Mouse (Mus musculus) cerebellum, adult 2 months (tissue): ENCODE data around the gene Tbc1d7. TPM values are rescaled to one million over a fixed set of nuclear protein-coding genes. Genes with fewer than 3 reads are reported as not detected.

Experiments
- DNase-seq, 2 experiments: peaks; one replicate each; pipeline ENCODE4 v3.0.0; 2021
- H3K27ac ChIP-seq: fragments of 200-500 bp; 2 replicates; pipeline ENCODE4 v1.5.1; 2012; ENCODE audit warnings: low read length, control low read depth, inconsistent platforms; ENCODE audit not compliant: insufficient read depth
- H3K27me3 ChIP-seq: fragments of 200-500 bp; 2 replicates; pipeline ENCODE4 v1.6.1; 2012; ENCODE audit warnings: inconsistent platforms, mild to moderate bottlenecking, low read length, moderate library complexity; ENCODE audit not compliant: control insufficient read depth, insufficient read depth
- H3K4me1 ChIP-seq: fragments of 200-500 bp; 2 replicates; pipeline ENCODE4 v1.6.1; 2011; ENCODE audit warnings: low read length; ENCODE audit not compliant: control insufficient read depth, insufficient read depth
- H3K4me3 ChIP-seq: fragments of 200-500 bp; replicated peaks from 2 replicates; pipeline ENCODE3; 2011; ENCODE audit warnings: mild to moderate bottlenecking, low read depth, low read length, control low read depth; ENCODE audit not compliant: insufficient read depth
- CTCF ChIP-seq: fragments of 200-500 bp; IDR thresholded peaks from 2 replicates; pipeline ENCODE4 v1.5.1; 2011; ENCODE audit warnings: low read depth, mild to moderate bottlenecking, control low read depth, low read length, moderate library complexity, borderline replicate concordance; ENCODE audit not compliant: insufficient read depth
- POLR2A ChIP-seq: fragments of 200-500 bp; IDR thresholded peaks from 2 replicates; pipeline ENCODE4 v1.6.1; 2011; ENCODE audit warnings: low read length, control low read depth, borderline replicate concordance; ENCODE audit not compliant: insufficient read depth
- WGBS: fragments of 180-500 bp; shearing (Covaris S2); methylation state at CpG from one replicate; pipeline ENCODE4 v1.1.7; 2018; 5-methylcytosine and 5-hydroxymethylcytosine counted together
- polyA plus RNA-seq: library from polyadenylated mRNA; depleted of rRNA; stranded (reverse); fragments of >200 nt; gene quantifications from 2 replicates; pipeline ENCODE4 v1.2.3, GENCODE M21; 2012

Gene Tbc1d7
- polyA plus RNA-seq, 1 experiment, result 49.9 TPM

DNA sequence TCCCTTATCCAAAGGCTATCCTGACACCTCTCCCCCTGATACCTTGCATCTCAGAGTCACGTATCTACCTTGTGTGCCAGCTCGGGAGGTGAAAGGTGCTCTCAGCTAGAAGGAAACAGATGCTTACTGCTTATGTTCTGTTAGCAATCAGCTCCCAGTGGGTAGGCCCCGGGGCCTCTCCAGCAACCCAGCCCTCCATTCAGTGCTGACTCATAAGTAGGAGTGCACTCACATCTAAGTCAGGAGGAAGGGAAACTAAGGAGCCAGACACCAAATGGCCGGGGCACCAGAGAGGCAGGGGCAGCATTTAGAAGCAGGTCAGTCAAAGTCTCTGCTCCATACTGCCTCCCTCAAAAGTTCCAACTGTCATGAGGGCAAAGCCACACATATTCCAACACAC lies 22.6 kb downstream of the Tbc1d7 start:
- no peak for DNase-seq
- H3K27ac ChIP-seq, result no peak overlapping the region
- 75% methylated on average over 4 of the region's 4 CpGs for WGBS
- TF ChIP-seq CTCF (no peak), POLR2A (no peak)
- H3K27me3 ChIP-seq, result no peaks in the 10 kb centered on the region
- H3K4me1 ChIP-seq, result 0 out of 2 replicates have a peak, but pooled peaks cover 3% of the 10 kb centered on the region
- no peak overlapping the region for H3K4me3 ChIP-seq

DNA sequence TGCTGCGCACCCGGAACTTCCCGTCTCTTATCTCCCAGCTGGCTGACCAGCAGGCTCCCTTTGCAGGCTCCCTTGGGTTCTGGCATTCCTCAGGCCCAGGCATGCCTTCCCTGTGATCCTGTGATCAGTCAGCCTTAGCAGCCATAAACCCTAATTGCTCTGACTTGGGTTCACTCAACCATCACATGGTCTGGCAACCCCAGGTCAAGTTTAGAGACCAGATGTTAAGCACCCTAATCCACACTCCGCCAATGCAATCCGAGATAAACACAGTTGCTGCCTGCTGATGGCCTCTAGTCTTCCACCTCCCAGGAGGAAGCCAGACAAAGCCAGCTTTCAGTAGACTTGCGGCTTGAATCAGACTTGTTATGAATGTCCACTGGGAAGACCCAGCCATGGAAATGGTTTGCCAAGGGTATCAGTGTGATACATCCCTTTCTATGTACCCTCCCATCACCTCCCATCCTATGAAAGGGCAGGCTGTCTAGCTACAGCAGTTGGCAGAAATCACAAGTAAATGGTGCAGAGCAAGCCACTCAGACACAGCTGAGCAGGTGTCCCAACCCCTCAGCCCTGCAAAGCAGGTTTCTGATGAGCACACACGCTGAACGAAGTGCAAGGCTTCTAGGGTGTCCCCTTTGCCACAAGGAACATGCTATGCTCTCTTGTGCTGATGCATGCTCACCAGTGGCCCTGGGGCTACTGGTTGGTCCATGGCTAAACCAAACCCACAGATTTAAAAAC lies 24.6 kb downstream of the Tbc1d7 start:
- 46% methylated on average over 8 of the region's 8 CpGs for WGBS
- no peak for DNase-seq
- Histone ChIP-seq H3K27me3 (no peaks in the 10 kb centered on the region), H3K4me1 (0 out of 2 replicates have a peak, but pooled peaks cover 3% of the 10 kb centered on the region), H3K4me3 (no peak overlapping the region), H3K27ac (no peak overlapping the region)
- TF ChIP-seq CTCF (no peak), POLR2A (no peak)

DNA sequence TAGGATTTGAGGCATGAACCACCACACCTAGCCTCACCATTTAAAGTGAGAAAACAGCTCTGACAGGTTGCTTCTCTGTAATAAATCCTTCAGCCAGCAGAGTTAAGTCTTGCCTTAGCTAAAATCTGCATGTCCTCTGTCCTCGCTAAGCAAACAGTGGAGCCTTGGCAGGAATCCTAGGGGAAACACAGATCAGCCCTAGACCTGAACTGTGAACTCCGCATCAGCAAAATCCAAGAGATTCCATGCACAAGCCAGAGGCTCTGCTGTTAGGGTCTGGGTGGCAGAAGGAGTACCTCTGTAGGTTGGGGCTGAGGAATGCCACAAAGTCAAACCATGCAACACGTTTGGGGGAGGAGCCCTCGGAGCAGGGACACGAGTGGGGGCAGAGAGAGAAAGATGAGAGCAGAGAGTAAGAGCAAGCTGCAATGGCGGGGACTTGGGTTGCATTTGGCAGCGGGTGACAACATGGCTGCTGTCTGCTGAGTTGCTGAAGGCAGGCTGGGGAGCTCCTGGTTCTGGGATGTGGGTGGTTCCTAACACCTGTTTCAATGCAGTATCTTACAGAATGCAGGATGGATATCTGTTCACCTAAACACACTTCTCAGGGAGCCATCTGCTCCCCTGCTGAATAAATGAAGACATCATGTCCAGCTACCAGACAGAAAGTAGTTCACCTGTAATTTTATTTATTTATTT lies 26.4 kb downstream of the Tbc1d7 start:
- TF ChIP-seq CTCF (no peak), POLR2A (no peak)
- WGBS, result 81% methylated on average over 7 of the region's 7 CpGs
- DNase-seq, result no peak
- Histone ChIP-seq H3K27ac (no peak overlapping the region), H3K4me1 (0 out of 2 replicates have a peak, but pooled peaks cover 3% of the 10 kb centered on the region), H3K27me3 (no peaks in the 10 kb centered on the region), H3K4me3 (no peak overlapping the region)

DNA sequence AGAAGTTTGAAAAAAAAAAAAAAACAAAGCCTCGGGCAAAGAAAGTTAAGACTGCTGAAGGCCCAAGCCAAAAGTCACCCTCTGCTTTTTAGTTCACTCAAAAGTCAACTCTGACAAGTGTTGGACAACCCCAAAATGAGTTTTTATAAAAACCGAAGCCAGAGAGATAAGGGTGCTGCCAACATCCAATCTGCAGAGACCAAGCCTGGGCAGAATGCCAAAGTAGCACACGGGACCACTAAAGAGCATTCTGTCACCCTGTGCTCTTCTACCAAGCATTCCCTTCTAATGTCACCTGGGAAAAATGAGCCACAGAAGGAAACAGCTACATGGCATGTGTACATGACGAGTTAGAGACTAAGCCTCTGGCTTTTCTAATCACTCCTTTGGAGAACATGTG lies 36.8 kb downstream of the Tbc1d7 start:
- no peak overlapping the region for H3K27ac ChIP-seq
- no peaks in the 10 kb centered on the region for H3K27me3 ChIP-seq
- H3K4me3 ChIP-seq, result no peak overlapping the region
- peaks cover 4% of the 10 kb centered on the region for H3K4me1 ChIP-seq
- DNase-seq, result no peak
- WGBS, result 11% methylated on average over 4 of the region's 4 CpGs
- TF ChIP-seq POLR2A, result no peak
- no peak for TF ChIP-seq CTCF

DNA sequence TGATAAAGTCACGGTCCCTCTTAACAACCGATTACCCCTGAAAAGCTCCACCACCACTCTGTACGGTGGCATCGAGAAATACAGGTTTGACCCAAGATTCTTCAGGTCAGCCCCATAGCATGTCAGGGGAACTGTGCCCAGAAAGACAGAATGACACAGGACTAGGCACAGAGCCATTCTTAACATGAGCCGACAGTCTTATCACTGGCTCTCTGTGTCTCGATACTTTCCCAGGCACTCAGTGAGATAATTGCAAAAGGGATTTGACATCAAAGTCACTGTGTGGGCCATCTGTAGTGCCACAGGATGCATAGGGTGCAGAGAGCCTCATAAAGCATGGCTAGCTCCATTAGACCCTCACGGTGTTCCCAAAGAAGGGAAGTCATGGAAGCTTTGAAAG lies 37.9 kb downstream of the Tbc1d7 start:
- TF ChIP-seq CTCF (no peak), POLR2A (no peak)
- Histone ChIP-seq H3K27me3 (no peaks in the 10 kb centered on the region), H3K4me3 (no peak overlapping the region), H3K4me1 (peaks cover 4% of the 10 kb centered on the region), H3K27ac (no peak overlapping the region)
- WGBS, result 64% methylated on average over 7 of the region's 7 CpGs
- no peak for DNase-seq

DNA sequence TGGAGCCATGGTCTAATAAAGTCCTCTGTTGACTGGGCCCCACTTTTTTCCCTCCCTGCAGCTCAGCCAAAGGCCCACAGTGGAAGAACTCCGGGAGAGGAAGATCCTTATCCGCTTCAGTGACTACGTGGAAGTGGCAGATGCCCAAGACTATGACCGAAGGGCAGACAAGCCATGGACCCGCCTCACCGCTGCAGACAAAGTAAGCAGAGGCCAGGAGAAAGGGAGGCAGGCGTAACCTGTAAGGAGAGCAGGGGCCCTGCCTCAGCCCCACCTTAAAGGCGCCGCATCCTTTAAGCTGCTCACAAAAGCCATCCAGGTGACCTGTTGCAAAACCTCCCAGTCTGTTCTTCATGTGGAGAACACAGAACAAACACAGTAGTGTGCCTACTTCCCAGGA lies 38.4 kb downstream of the Tbc1d7 start:
- DNase-seq, result no peak

DNA sequence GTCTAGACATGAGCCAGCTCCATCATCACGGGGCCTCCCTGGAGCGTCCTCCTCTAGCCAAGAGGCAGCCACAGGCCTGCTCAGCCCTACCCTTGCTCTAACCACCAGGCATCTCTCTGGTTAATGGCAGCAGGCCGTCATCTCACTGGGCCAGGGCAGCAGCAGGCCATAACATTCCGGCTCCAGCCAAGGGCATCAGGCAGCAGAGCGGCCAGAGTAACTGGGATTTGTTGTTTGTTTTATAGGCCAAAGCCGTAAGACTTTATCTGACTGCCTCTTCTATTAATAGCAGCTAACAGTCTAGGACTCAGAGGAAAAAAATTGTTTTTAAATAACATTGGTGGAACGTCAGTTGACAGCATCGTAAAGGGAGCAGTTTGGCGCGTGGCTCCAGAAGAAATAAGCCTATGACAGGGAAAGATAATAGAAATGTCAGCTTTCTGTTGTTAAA lies 39.5 kb downstream of the Tbc1d7 start:
- 67% methylated on average over 10 of the region's 10 CpGs for WGBS
- no peak for TF ChIP-seq CTCF
- TF ChIP-seq POLR2A, result no peak

More for the DNA sequence above, 38.4 kb downstream of the Tbc1d7 start:
- no peak overlapping the region for H3K27ac ChIP-seq
- no peak for TF ChIP-seq POLR2A
- TF ChIP-seq CTCF, result no peak
- 44% methylated on average over 9 of the region's 9 CpGs for WGBS
- H3K4me3 ChIP-seq, result no peak overlapping the region
- peaks cover 4% of the 10 kb centered on the region for H3K4me1 ChIP-seq
- H3K27me3 ChIP-seq, result no peaks in the 10 kb centered on the region

DNA sequence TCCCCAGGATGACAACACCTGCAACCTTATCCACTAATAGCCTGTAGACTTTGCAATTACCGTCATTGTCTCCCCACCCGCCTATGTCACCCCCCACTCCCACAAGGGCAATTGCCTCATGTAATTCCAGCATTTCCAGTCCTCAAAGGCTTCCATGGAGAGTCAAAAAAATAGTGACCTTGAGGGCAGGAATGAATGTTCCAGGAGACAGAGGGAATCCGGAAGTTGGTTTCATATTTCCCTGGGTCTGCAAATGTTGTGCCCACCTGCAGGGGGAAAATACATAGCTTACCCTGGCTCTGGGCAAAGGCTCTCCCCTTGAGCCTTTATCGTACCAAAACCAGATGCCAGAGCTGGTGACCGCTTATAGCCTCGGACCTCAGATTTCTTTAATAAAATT lies 41.1 kb downstream of the Tbc1d7 start:
- Histone ChIP-seq H3K27ac (no peak overlapping the region), H3K27me3 (no peaks in the 10 kb centered on the region), H3K4me3 (no peak overlapping the region), H3K4me1 (peaks cover 4% of the 10 kb centered on the region)
- no peak for DNase-seq
- WGBS, result 94% methylated on average over 6 of the region's 6 CpGs
- TF ChIP-seq POLR2A, result no peak
- TF ChIP-seq CTCF, result no peak

More for the DNA sequence above, 39.5 kb downstream of the Tbc1d7 start:
- Histone ChIP-seq H3K27ac (no peak overlapping the region), H3K4me1 (peaks cover 4% of the 10 kb centered on the region), H3K27me3 (no peaks in the 10 kb centered on the region), H3K4me3 (no peak overlapping the region)
- DNase-seq, result no peak
